8 mouse cellular contexts compared by ENCODE assay signal in genomic region chr6:125097951-125098350, GRCm38 (mm10). TPM values are rescaled to one million over a fixed set of nuclear protein-coding genes. Genes with fewer than 3 reads are reported as not detected.
A peak's percentile ranks its signal among the peaks of the same experiment; 100 is the strongest.
DNase-seq lines count a peak whose midpoint lies in the region; ATAC-seq and TF ChIP-seq lines count a peak whose summit lies in the region.

No protein-coding gene starts in this region.

- peak overlapping the region; percentile 91 for H3K4me3 ChIP-seq in heart, adult 2 months
- peak overlapping the region; percentile 93 to 98 (median 94) for H3K4me3 ChIP-seq in CH12.LX (replicated peaks in 1 of 3; ENCODE audit: low read depth in 2 of 3, low read length in 2 of 3, poor library complexity in 1 of 3)
- peak overlapping the region; percentile 98 for H3K4me3 ChIP-seq in forebrain, embryonic 14.5 days (ENCODE audit: low read depth, low read length)
- peak overlapping the region; percentile 95 for H3K4me3 ChIP-seq in liver, embryonic 13.5 days (replicated peaks)

- in situ Hi-C loops in CH12.LX (cut with MboI; ENCODE audit: low pct_ligation_motif_present, low pct_unique_long_range_greater_than_20kb, low sequenced_read_pairs), result loop anchor here (10.0 kb wide), 1 partner anchor 53 kb away; the partner anchor contains the start of gene Acrbp

- intact Hi-C loops in heart, adult 2 months (cut with DNase I), result loop anchor here (2.0 kb wide), 1 partner anchor 67 kb away; no protein-coding TSS in a partner anchor
- intact Hi-C loops in gastrocnemius, postnatal 36 days (cut with DNase I), result no loop called here

- no peaks in the 10 kb centered on the region for H3K9me3 ChIP-seq in CH12.LX (replicated peaks; ENCODE audit: low read length)
- H3K9me3 ChIP-seq in forebrain, embryonic 14.5 days (replicated peaks; ENCODE audit: control insufficient read depth, low read length), result no peaks in the 10 kb centered on the region
- H3K9me3 ChIP-seq in liver, embryonic 13.5 days (replicated peaks), result no peaks in the 10 kb centered on the region

- ATAC-seq in forebrain, embryonic 14.5 days, result no peak
- ATAC-seq in liver, embryonic 13.5 days (ENCODE audit: low read depth), result no peak

- no peaks in the 10 kb centered on the region for H3K27me3 ChIP-seq in heart, adult 2 months (ENCODE audit: control insufficient read depth, insufficient read depth, low read length)
- H3K27me3 ChIP-seq in CH12.LX (replicated peaks), result no peaks in the 10 kb centered on the region
- no peaks in the 10 kb centered on the region for H3K27me3 ChIP-seq in forebrain, embryonic 14.5 days (replicated peaks; ENCODE audit: control insufficient read depth, insufficient read depth, low read length)
- no peaks in the 10 kb centered on the region for H3K27me3 ChIP-seq in liver, embryonic 13.5 days

- TF ChIP-seq POLR2A in heart, adult 2 months (IDR thresholded peaks at IDR 0.05; ENCODE audit: insufficient read depth, low read depth, low read length), result no peak
- no peak for TF ChIP-seq POLR2A in CH12.LX (IDR thresholded peaks at IDR 0.05; ENCODE audit: low read depth, low read length)

- H3K27ac ChIP-seq in heart, adult 2 months, result peak overlapping the region; percentile 10
- no peak overlapping the region for H3K27ac ChIP-seq in CH12.LX (ENCODE audit: insufficient read depth, low read depth)
- H3K27ac ChIP-seq in forebrain, embryonic 14.5 days (ENCODE audit: low read depth, low read length), result 0 out of 2 replicates have a peak overlapping the region, but pooled peaks have one; percentile 92
- 0 out of 2 replicates have a peak overlapping the region, but pooled peaks have one; percentile 55 for H3K27ac ChIP-seq in liver, embryonic 13.5 days

- peaks cover 15% of the 10 kb centered on the region for H3K36me3 ChIP-seq in heart, adult 2 months (ENCODE audit: control insufficient read depth, insufficient read depth, low read length)
- H3K36me3 ChIP-seq in CH12.LX (replicated peaks in 1 of 2; ENCODE audit: control insufficient read depth in 1 of 2, insufficient read depth in 1 of 2, low read length in 1 of 2), result peaks cover 50 to 54% of the 10 kb centered on the region in 2 experiments
- H3K36me3 ChIP-seq in forebrain, embryonic 14.5 days (ENCODE audit: control insufficient read depth, insufficient read depth, low read length), result peaks cover 53% of the 10 kb centered on the region
- H3K36me3 ChIP-seq in liver, embryonic 13.5 days, result peaks cover 51% of the 10 kb centered on the region

- peaks cover 5% of the 10 kb centered on the region for H3K79me2 ChIP-seq in heart, adult 2 months (replicated peaks; ENCODE audit: control insufficient read depth, insufficient read depth, low read length)
- H3K79me2 ChIP-seq in CH12.LX (replicated peaks; ENCODE audit: control insufficient read depth, extremely low read depth, insufficient read depth, poor library complexity, severe bottlenecking), result peaks cover 44% of the 10 kb centered on the region

- TF ChIP-seq CTCF in heart, adult 2 months (IDR thresholded peaks at IDR 0.05), result no peak
- TF ChIP-seq CTCF in CH12.LX (conservative IDR thresholded peaks at IDR 0.05 in 1 of 2, IDR thresholded peaks at IDR 0.05 in 1 of 2; ENCODE audit: low read depth in 2 of 2, low read length in 2 of 2), result no peak

- peak overlapping the region; percentile 94 for H3K9ac ChIP-seq in heart, adult 2 months (ENCODE audit: low read depth, low read length)
- H3K9ac ChIP-seq in CH12.LX (ENCODE audit: insufficient read depth, low read depth), result peak overlapping the region; percentile 88
- peak overlapping the region; percentile 96 for H3K9ac ChIP-seq in forebrain, embryonic 14.5 days (ENCODE audit: low read length)
- H3K9ac ChIP-seq in liver, embryonic 13.5 days, result peak overlapping the region; percentile 97

- no peak for TF ChIP-seq RAD21 in CH12.LX (IDR thresholded peaks at IDR 0.05; ENCODE audit: low read depth, low read length)

- H3K4me1 ChIP-seq in heart, adult 2 months (ENCODE audit: control insufficient read depth, insufficient read depth, low read length), result peaks cover 18% of the 10 kb centered on the region
- peaks cover 16 to 35% of the 10 kb centered on the region in 2 experiments for H3K4me1 ChIP-seq in CH12.LX (ENCODE audit: control insufficient read depth in 1 of 2, insufficient read depth in 2 of 2)
- H3K4me1 ChIP-seq in forebrain, embryonic 14.5 days (ENCODE audit: control insufficient read depth, insufficient read depth, low read length), result peaks cover 27% of the 10 kb centered on the region
- peaks cover 66% of the 10 kb centered on the region for H3K4me1 ChIP-seq in liver, embryonic 13.5 days (replicated peaks)

- DNase-seq in heart, adult 2 months, result no peak
- DNase-seq in heart, adult 9 months (ENCODE audit: low spot score in 2 of 2), result no peak
- DNase-seq in CH12.LX (ENCODE audit: extremely low read depth) (no peak), MN1 (ENCODE audit: low spot score) (no peak)
- no peak for DNase-seq in forebrain, embryonic 14.5 days (ENCODE audit: low spot score)
- no peak for DNase-seq in liver, embryonic 13.5 days
- DNase-seq in layer of hippocampus, postnatal 10 days (ENCODE audit: low spot score in 2 of 2), result no peak
- no peak for DNase-seq in gastrocnemius, postnatal 36 days

- dilution Hi-C loops in CH12.LX (cut with MboI; ENCODE audit: extremely low pct_ligation_motif_present, extremely low pct_unique_long_range_greater_than_20kb, low sequenced_read_pairs), result no loop called here

- peak overlapping the region; percentile 86 for H3K4me2 ChIP-seq in CH12.LX (ENCODE audit: insufficient read depth, low read depth, poor library complexity, severe bottlenecking)
- H3K4me2 ChIP-seq in forebrain, embryonic 14.5 days (ENCODE audit: low read length), result peak overlapping the region; percentile 94
- H3K4me2 ChIP-seq in liver, embryonic 13.5 days, result peak overlapping the region; percentile 98

- TF ChIP-seq EP300 in heart, adult 2 months (IDR thresholded peaks at IDR 0.05; ENCODE audit: insufficient read depth, low read depth, low read length), result no peak
- TF ChIP-seq EP300 in CH12.LX (IDR thresholded peaks at IDR 0.05; ENCODE audit: low read length), result no peak

- 19% methylated on average over 8 of the region's 8 CpGs for WGBS in heart, adult 2 months
- 62% methylated on average over 8 of the region's 8 CpGs for WGBS in forebrain, embryonic 14.5 days
- WGBS in liver, embryonic 13.5 days (ENCODE audit: insufficient replicate concordance), result 60% methylated on average over 8 of the region's 8 CpGs

TF ChIP-seq in CH12.LX, 34 proteins besides CTCF, POLR2A, EP300 and RAD21 (continues in another document):
- TF ChIP-seq SIN3A (IDR thresholded peaks at IDR 0.05; ENCODE audit: low read length) (no peak), CHD2 (IDR thresholded peaks at IDR 0.05; ENCODE audit: low read length) (no peak), MXI1 (IDR thresholded peaks at IDR 0.05; ENCODE audit: low read depth, low read length) (no peak)

RNA-seq across cellular contexts. Expression of gene Chd4, which starts 2.2 kb away (rescaled TPM):
- 100 to 1,000 TPM in 1 of 2 experiments, 10 to 100 TPM in 1; 97.1 to 113 TPM for total RNA-seq in heart, adult 2 months (2021)
- polyA plus RNA-seq in heart, adult 2 months (2012; rRNA removed), result 28.3 and 31.6 TPM in 2 replicates
- total RNA-seq in CH12.LX (2012; rRNA removed) (165 and 174 TPM in 2 replicates), CH12.LX (2014; rRNA removed) (72.7 and 86.0 TPM in 2 replicates)
- polyA plus RNA-seq in CH12.LX (2012; ENCODE audit: insufficient read length, low read depth), result 200 and 225 TPM in 2 replicates
- 61.1 and 66.1 TPM in 2 replicates for polyA plus RNA-seq in forebrain, embryonic 14.5 days (2014; fragmentation: Nextera tagmentation; extraction: Ambion mirVana)
- 29.2 and 30.0 TPM in 2 replicates for polyA plus RNA-seq in liver, embryonic 13.5 days (2015; fragmentation: Nextera tagmentation; extraction: Ambion mirVana)
- 100 to 1,000 TPM; 176 to 195 TPM for total RNA-seq in layer of hippocampus, postnatal 10 days (2021)
- 10 to 100 TPM; 67.6 to 72.2 TPM for total RNA-seq in gastrocnemius, postnatal 36 days (2021)

RNA-seq across cellular contexts. Expression of gene Lpar5, which starts 30.2 kb away (rescaled TPM):
- total RNA-seq in heart, adult 2 months (2021), result under 1 TPM in 1 of 2 experiments, not detected in 1; 0.20 TPM
- 1.2 and 2.3 TPM in 2 replicates for polyA plus RNA-seq in heart, adult 2 months (2012; rRNA removed)
- total RNA-seq in CH12.LX (2012; rRNA removed) (4.4 and 4.5 TPM in 2 replicates), CH12.LX (2014; rRNA removed) (3.3 and 4.8 TPM in 2 replicates)
- 14.4 and 25.9 TPM in 2 replicates for polyA plus RNA-seq in CH12.LX (2012; ENCODE audit: insufficient read length, low read depth)
- polyA plus RNA-seq in forebrain, embryonic 14.5 days (2014; fragmentation: Nextera tagmentation; extraction: Ambion mirVana), result 0.21 and 0.81 TPM in 2 replicates
- 1.6 and 2.1 TPM in 2 replicates for polyA plus RNA-seq in liver, embryonic 13.5 days (2015; fragmentation: Nextera tagmentation; extraction: Ambion mirVana)
- total RNA-seq in layer of hippocampus, postnatal 10 days (2021), result 1 to 10 TPM; 1.1 to 1.4 TPM
- not detected for total RNA-seq in gastrocnemius, postnatal 36 days (2021)

RNA-seq across cellular contexts. Expression of gene Nop2, which starts 33.8 kb away (rescaled TPM):
- total RNA-seq in heart, adult 2 months (2021), result 10 to 100 TPM; 18.9 to 20.3 TPM
- polyA plus RNA-seq in heart, adult 2 months (2012; rRNA removed), result 8.3 and 13.6 TPM in 2 replicates
- 128 and 188 TPM in 2 replicates for total RNA-seq in CH12.LX (2012; rRNA removed)
- total RNA-seq in CH12.LX (2014; rRNA removed), result 154 TPM in 2 replicates
- 175 and 179 TPM in 2 replicates for polyA plus RNA-seq in CH12.LX (2012; ENCODE audit: insufficient read length, low read depth)
- 46.8 and 52.7 TPM in 2 replicates for polyA plus RNA-seq in forebrain, embryonic 14.5 days (2014; fragmentation: Nextera tagmentation; extraction: Ambion mirVana)
- polyA plus RNA-seq in liver, embryonic 13.5 days (2015; fragmentation: Nextera tagmentation; extraction: Ambion mirVana), result 60.6 and 65.5 TPM in 2 replicates
- 10 to 100 TPM; 35.9 to 36.1 TPM for total RNA-seq in layer of hippocampus, postnatal 10 days (2021)
- total RNA-seq in gastrocnemius, postnatal 36 days (2021), result 10 to 100 TPM; 14.6 to 19.0 TPM

RNA-seq across cellular contexts. Expression of gene Iffo1, which starts 47.1 kb away (rescaled TPM):
- 1 to 10 TPM; 5.7 to 7.0 TPM for total RNA-seq in heart, adult 2 months (2021)
- polyA plus RNA-seq in heart, adult 2 months (2012; rRNA removed), result 19.7 and 21.8 TPM in 2 replicates
- total RNA-seq in CH12.LX (2012; rRNA removed) (6.7 and 7.6 TPM in 2 replicates), CH12.LX (2014; rRNA removed) (3.3 and 4.0 TPM in 2 replicates)
- polyA plus RNA-seq in CH12.LX (2012; ENCODE audit: insufficient read length, low read depth), result 7.0 and 8.2 TPM in 2 replicates
- 10.8 and 13.4 TPM in 2 replicates for polyA plus RNA-seq in forebrain, embryonic 14.5 days (2014; fragmentation: Nextera tagmentation; extraction: Ambion mirVana)
- polyA plus RNA-seq in liver, embryonic 13.5 days (2015; fragmentation: Nextera tagmentation; extraction: Ambion mirVana), result 3.7 and 3.9 TPM in 2 replicates
- 10 to 100 TPM; 49.7 to 50.7 TPM for total RNA-seq in layer of hippocampus, postnatal 10 days (2021)
- 10 to 100 TPM; 11.6 to 12.3 TPM for total RNA-seq in gastrocnemius, postnatal 36 days (2021)

RNA-seq across cellular contexts. Expression of gene Acrbp, which starts 48.5 kb away (rescaled TPM):
- total RNA-seq in heart, adult 2 months (2021), result 1 to 10 TPM; 1.9 to 2.3 TPM
- 13.6 and 16.3 TPM in 2 replicates for polyA plus RNA-seq in heart, adult 2 months (2012; rRNA removed)
- total RNA-seq in CH12.LX (2012; rRNA removed) (3.1 and 3.3 TPM in 2 replicates), CH12.LX (2014; rRNA removed) (1.1 and 1.7 TPM in 2 replicates)
- 4.0 and 4.9 TPM in 2 replicates for polyA plus RNA-seq in CH12.LX (2012; ENCODE audit: insufficient read length, low read depth)
- polyA plus RNA-seq in forebrain, embryonic 14.5 days (2014; fragmentation: Nextera tagmentation; extraction: Ambion mirVana), result 10.2 and 14.8 TPM in 2 replicates
- polyA plus RNA-seq in liver, embryonic 13.5 days (2015; fragmentation: Nextera tagmentation; extraction: Ambion mirVana), result 1.6 and 2.2 TPM in 2 replicates
- total RNA-seq in layer of hippocampus, postnatal 10 days (2021), result 1 to 10 TPM; 7.0 to 9.2 TPM
- 1 to 10 TPM; 2.5 to 2.7 TPM for total RNA-seq in gastrocnemius, postnatal 36 days (2021)
